ENCODE assay signal across 21 mouse cellular contexts in genomic region chr7:66375736-66376135, GRCm38 (mm10). TPM values are rescaled to one million over a fixed set of nuclear protein-coding genes. Genes with fewer than 3 reads are reported as not detected.
A peak's percentile ranks its signal among the peaks of the same experiment; 100 is the strongest.
DNase-seq lines count a peak whose midpoint lies in the region; ATAC-seq and TF ChIP-seq lines count a peak whose summit lies in the region.
"Had no signal": no experiment of that assay in that cellular context is flagged by ENCODE, and none has a peak within 500 bp of the region (broad histone marks: within the 10 kb centered on the region; RNA-seq: fewer than 3 reads in every experiment).

No protein-coding gene starts in this region.

- TF ChIP-seq POLR2A in embryonic fibroblast, embryonic 13.5 days (IDR thresholded peaks at IDR 0.05; ENCODE audit: low read depth, low read length) = no peak

- TF ChIP-seq CTCF in embryonic fibroblast, embryonic 13.5 days (IDR thresholded peaks at IDR 0.05; ENCODE audit: borderline replicate concordance, insufficient read depth, low read length) = no peak

- 74% methylated on average over 4 of the region's 4 CpGs for WGBS in kidney, embryonic 15.5 days

- no peaks in the 10 kb centered on the region for H3K27me3 ChIP-seq in kidney, embryonic 15.5 days
- H3K27me3 ChIP-seq: CH12.LX; liver, embryonic 13.5 days had no signal

- peaks cover 18% of the 10 kb centered on the region for H3K4me1 ChIP-seq in kidney, embryonic 15.5 days
- peaks cover 19% of the 10 kb centered on the region for H3K4me1 ChIP-seq in embryonic fibroblast, embryonic 13.5 days (ENCODE audit: control insufficient read depth, insufficient read depth, low read length)

- peak overlapping the region; percentile 61; the same call in 1 of the 2 replicates for H3K27ac ChIP-seq in kidney, embryonic 15.5 days
- H3K27ac ChIP-seq in embryonic fibroblast, embryonic 13.5 days (ENCODE audit: insufficient read depth, low read length) = peak overlapping the region; percentile 94
- H3K27ac ChIP-seq: gastrocnemius, adult 2 months; liver, embryonic 13.5 days; macrophage had no signal

- no peaks in the 10 kb centered on the region for H3K9me3 ChIP-seq in kidney, embryonic 15.5 days (replicated peaks)
- H3K9me3 ChIP-seq: liver, embryonic 13.5 days had no signal

- no peak overlapping the region for H3K4me2 ChIP-seq in kidney, embryonic 15.5 days
- H3K4me2 ChIP-seq: liver, embryonic 13.5 days had no signal

- peaks cover 12% of the 10 kb centered on the region for H3K36me3 ChIP-seq in kidney, embryonic 15.5 days

- H3K9ac ChIP-seq in kidney, embryonic 15.5 days = no peak overlapping the region
- H3K9ac ChIP-seq: liver, embryonic 13.5 days had no signal

- no peak for DNase-seq in kidney, adult 18-20 months
- DNase-seq in 3134 (ENCODE audit: extremely low read depth, insufficient read length, low spot score) (peak; percentile 81), 3T3-L1 (ENCODE audit: low read depth, low spot score) (peak; percentile 78)
- DNase-seq in T-cell, adult 2 months (ENCODE audit: low spot score) = no peak
- DNase-seq in ovary, postnatal 10 days (ENCODE audit: low spot score) = no peak
- DNase-seq: cerebellum, adult 11-12 months; cerebellum, postnatal 36 days; gastrocnemius, adult 2 months; kidney, postnatal 14 days; liver, embryonic 13.5 days; midbrain, embryonic 14.5 days had no signal

- H3K4me3 ChIP-seq in kidney, embryonic 15.5 days (replicated peaks) = no peak overlapping the region
- H3K4me3 ChIP-seq in embryonic fibroblast, embryonic 13.5 days (ENCODE audit: insufficient read depth, low read length) = no peak overlapping the region
- H3K4me3 ChIP-seq: gastrocnemius, adult 2 months; liver, embryonic 13.5 days had no signal

- ATAC-seq in kidney, embryonic 15.5 days (replicated peaks; ENCODE audit: low FRiP score) = no peak
- ATAC-seq: inflammation-experienced regulatory T-cells, adult 6 months had no signal

RNA-seq across cellular contexts. Expression of gene Gm10974, which starts 10.0 kb away (rescaled TPM):
- not detected in 2 replicates for polyA plus RNA-seq in kidney, embryonic 15.5 days (2015; fragmentation: Nextera tagmentation; extraction: Ambion mirVana)
- polyA plus RNA-seq in embryonic fibroblast, embryonic 13.5 days (2011; ENCODE audit: insufficient read length, low read depth, missing spikeins) = not detected in 2 replicates
- polyA plus RNA-seq: brain, embryonic 14.5 days; heart, embryonic 16.5 days; hindbrain, embryonic 11.5 days; inflammation-experienced regulatory T-cells, adult 6 months; limb, embryonic 11.5 days; liver, embryonic 13.5 days; macrophage; midbrain, embryonic 14.5 days; thymus, postnatal 0 days had no signal

RNA-seq across cellular contexts. Expression of gene Lrrk1, which starts 12.4 kb away (rescaled TPM):
- 15.2 and 17.2 TPM in 2 replicates for polyA plus RNA-seq in kidney, embryonic 15.5 days (2015; fragmentation: Nextera tagmentation; extraction: Ambion mirVana)
- polyA plus RNA-seq in embryonic fibroblast, embryonic 13.5 days (2011; ENCODE audit: insufficient read length, low read depth, missing spikeins) = 31.0 and 39.9 TPM in 2 replicates

RNA-seq across cellular contexts. Expression of gene Aldh1a3, which starts 51.6 kb away (rescaled TPM):
- 38.0 and 41.0 TPM in 2 replicates for polyA plus RNA-seq in kidney, embryonic 15.5 days (2015; fragmentation: Nextera tagmentation; extraction: Ambion mirVana)
- 3.5 and 4.2 TPM in 2 replicates for polyA plus RNA-seq in embryonic fibroblast, embryonic 13.5 days (2011; ENCODE audit: insufficient read length, low read depth, missing spikeins)
- polyA plus RNA-seq: macrophage had no signal

Comparison
In these comparisons a context has a peak if more than half of its experiments do, and no peak if none do; other contexts are left out.
1. DNase-seq: peak in 3134 (single experiment) and 3T3-L1 (single experiment); none in kidney, adult 18-20 months (single experiment), T-cell, adult 2 months (single experiment) and ovary, postnatal 10 days (single experiment).